In genomic region chr4:115835576-115835975, GRCm38 (mm10) we compare ENCODE assay signal across 33 mouse cellular contexts. TPM values are rescaled to one million over a fixed set of nuclear protein-coding genes. Genes with fewer than 3 reads are reported as not detected.
DNase-seq lines count a peak whose midpoint lies in the region; TF ChIP-seq lines count a peak whose summit lies in the region.
"Had no signal": no experiment of that assay in that cellular context is flagged by ENCODE, and none has a peak within 500 bp of the region (broad histone marks: within the 10 kb centered on the region; RNA-seq: fewer than 3 reads in every experiment).

No protein-coding gene starts in this region.

- TF ChIP-seq CTCF in lung, adult 2 months (IDR thresholded peaks at IDR 0.05; ENCODE audit: insufficient read depth, low read length): no peak
- no peak for TF ChIP-seq CTCF in bone marrow, adult 2 months (IDR thresholded peaks at IDR 0.05; ENCODE audit: control insufficient read depth, insufficient read depth, low read length)

- 52% methylated on average over 2 of the region's 2 CpGs for WGBS in lung, adult 2 months
- WGBS in bone marrow, adult 2 months: 54% methylated on average over 2 of the region's 2 CpGs
- 38% methylated on average over 2 of the region's 2 CpGs for WGBS in macrophage (ENCODE audit: missing documents)

- H3K4me1 ChIP-seq in lung, adult 2 months (ENCODE audit: control insufficient read depth, insufficient read depth, low read length): peaks cover 11% of the 10 kb centered on the region
- H3K4me1 ChIP-seq in bone marrow, adult 2 months (ENCODE audit: control insufficient read depth, insufficient read depth, low read length): peaks cover 3% of the 10 kb centered on the region

- DNase-seq in heart, adult 11 months: peak; percentile 94
- DNase-seq in heart, postnatal 36 days: no peak
- DNase-seq in lung, adult 2 months: peak; percentile 32
- no peak for DNase-seq in lung, postnatal 4 days
- DNase-seq in right cerebral cortex, adult 2 months (ENCODE audit: low spot score in 2 of 2): no peak
- DNase-seq in thymus, postnatal 36 days: no peak
- DNase-seq: adrenal gland, adult 2 months; adrenal gland, postnatal 36 days; cerebellum, adult 9-10 months; cerebellum, postnatal 36 days; heart, postnatal 4 days; kidney, adult 9 months; kidney, postnatal 10 days; layer of hippocampus, postnatal 36 days; liver; spleen, adult 18-20 months; thymus, postnatal 25 days had no signal

- intact Hi-C loops in heart, postnatal 36 days (cut with DNase I): no loop called here

- TF ChIP-seq POLR2A in lung, adult 2 months (IDR thresholded peaks at IDR 0.05; ENCODE audit: borderline replicate concordance, extremely low read depth, low read depth, low read length): no peak
- TF ChIP-seq POLR2A in bone marrow, adult 2 months (IDR thresholded peaks at IDR 0.05; ENCODE audit: borderline replicate concordance, control insufficient read depth, low read depth, low read length): no peak

- peaks cover 45% of the 10 kb centered on the region for H3K79me2 ChIP-seq in macrophage (ENCODE audit: inconsistent target)

- H3K27ac ChIP-seq in bone marrow, adult 2 months (ENCODE audit: control insufficient read depth, insufficient read depth, low read depth, low read length, poor library complexity): 0 out of 2 replicates have a peak overlapping the region, but pooled peaks have one; percentile 20
- peak overlapping the region; percentile 41 for H3K27ac ChIP-seq in macrophage
- H3K27ac ChIP-seq: forebrain, embryonic 13.5 days; hindbrain, embryonic 13.5 days; midbrain, embryonic 12.5 days; neural tube, embryonic 15.5 days had no signal

- peaks cover 32% of the 10 kb centered on the region for H3K36me3 ChIP-seq in macrophage (ENCODE audit: inconsistent target)
- H3K36me3 ChIP-seq: midbrain, embryonic 12.5 days had no signal

- no peak overlapping the region for H3K4me3 ChIP-seq in lung, adult 2 months (replicated peaks; ENCODE audit: extremely low read depth, low read depth, low read length)
- H3K4me3 ChIP-seq in bone marrow, adult 2 months (replicated peaks; ENCODE audit: control insufficient read depth, low read depth, low read length): no peak overlapping the region
- no peak overlapping the region for H3K4me3 ChIP-seq in macrophage (ENCODE audit: inconsistent target)
- H3K4me3 ChIP-seq: forebrain, embryonic 13.5 days; hindbrain, embryonic 13.5 days; midbrain, embryonic 12.5 days; neural tube, embryonic 15.5 days had no signal

RNA-seq across cellular contexts. Expression of gene Mknk1, which starts 3.4 kb away (rescaled TPM):
- total RNA-seq in heart, postnatal 36 days (2021): 10 to 100 TPM; 22.8 to 23.8 TPM
- polyA plus RNA-seq in lung, adult 2 months (2012; rRNA removed): 65.9 and 73.9 TPM in 2 replicates
- 23.7 and 48.7 TPM in 2 replicates for polyA plus RNA-seq in bone marrow, adult 2 months (2011; ENCODE audit: insufficient read depth, insufficient read length, low replicate concordance, missing spikeins)
- 100 to 1,000 TPM in 25 of 26 experiments, 10 to 100 TPM in 1; 80.0 to 780 (median 373) TPM for total RNA-seq in macrophage (2018; cell fraction: chromatin; rRNA removed)
- total RNA-seq in macrophage (2018; cell fraction: cytosol; rRNA removed): 100 to 1,000 TPM in 10 of 26 experiments, 10 to 100 TPM in 16; 52.2 to 151 (median 89.7) TPM
- 100 to 1,000 TPM in 21 of 26 experiments, 10 to 100 TPM in 5; 56.6 to 406 (median 188) TPM for total RNA-seq in macrophage (2018; cell fraction: nucleus; rRNA removed)
- polyA plus RNA-seq in macrophage (2018): 62.4 to 141 TPM (median 130 TPM) in 3 replicates

RNA-seq across cellular contexts. Expression of gene Mob3c, which starts 7.7 kb away (rescaled TPM):
- total RNA-seq in heart, postnatal 36 days (2021): 1 to 10 TPM; 4.7 to 5.4 TPM
- polyA plus RNA-seq in lung, adult 2 months (2012; rRNA removed): 27.9 and 45.4 TPM in 2 replicates
- 14.9 and 26.1 TPM in 2 replicates for polyA plus RNA-seq in bone marrow, adult 2 months (2011; ENCODE audit: insufficient read depth, insufficient read length, low replicate concordance, missing spikeins)
- 100 to 1,000 TPM in 22 of 26 experiments, 10 to 100 TPM in 4; 81.4 to 234 (median 122) TPM for total RNA-seq in macrophage (2018; cell fraction: chromatin; rRNA removed)
- total RNA-seq in macrophage (2018; cell fraction: cytosol; rRNA removed): 10 to 100 TPM; 24.1 to 64.9 (median 31.5) TPM
- 100 to 1,000 TPM in 18 of 26 experiments, 10 to 100 TPM in 8; 66.0 to 229 (median 125) TPM for total RNA-seq in macrophage (2018; cell fraction: nucleus; rRNA removed)
- polyA plus RNA-seq in macrophage (2018): 16.6 to 27.7 TPM (median 23.8 TPM) in 3 replicates

RNA-seq across cellular contexts. Expression of gene Kncn, which starts 48.6 kb away (rescaled TPM):
- not detected for total RNA-seq in heart, postnatal 36 days (2021)
- polyA plus RNA-seq in lung, adult 2 months (2012; rRNA removed): not detected in 2 replicates
- polyA plus RNA-seq in bone marrow, adult 2 months (2011; ENCODE audit: insufficient read depth, insufficient read length, low replicate concordance, missing spikeins): 1.2 TPM in 1 of 2 replicates, not detected in the other
- 1 to 10 TPM in 2 of 26 experiments, under 1 TPM in 2, not detected in 22; 0.77 to 1.6 (median 0.97) TPM for total RNA-seq in macrophage (2018; cell fraction: chromatin; rRNA removed)
- not detected for total RNA-seq in macrophage (2018; cell fraction: cytosol; rRNA removed)
- total RNA-seq in macrophage (2018; cell fraction: nucleus; rRNA removed): 1 to 10 TPM in 3 of 26 experiments, under 1 TPM in 5, not detected in 18; 0.29 to 1.4 (median 0.75) TPM
- polyA plus RNA-seq in macrophage (2018): not detected in 3 replicates
- total RNA-seq: adrenal gland, adult 2 months; adrenal gland, postnatal 36 days; gastrocnemius, adult 18-20 months; gastrocnemius, postnatal 4 days; heart, postnatal 4 days; MEL had no signal
- polyA plus RNA-seq: embryonic facial prominence, embryonic 11.5 days; forebrain, embryonic 13.5 days; heart, embryonic 16.5 days; hindbrain, embryonic 13.5 days; intestine, embryonic 16.5 days; large intestine, adult 2 months; limb, embryonic 11.5 days; liver, embryonic 16.5 days; midbrain, embryonic 12.5 days; stomach, embryonic 16.5 days had no signal

RNA-seq across cellular contexts. Expression of gene Atpaf1, which starts 51.0 kb away (rescaled TPM):
- total RNA-seq in heart, postnatal 36 days (2021): 10 to 100 TPM; 82.3 to 95.1 TPM
- 19.6 and 32.7 TPM in 2 replicates for polyA plus RNA-seq in lung, adult 2 months (2012; rRNA removed)
- 6.4 and 9.2 TPM in 2 replicates for polyA plus RNA-seq in bone marrow, adult 2 months (2011; ENCODE audit: insufficient read depth, insufficient read length, low replicate concordance, missing spikeins)
- 10 to 100 TPM in 21 of 26 experiments, 1 to 10 TPM in 5; 5.3 to 33.8 (median 16.9) TPM for total RNA-seq in macrophage (2018; cell fraction: chromatin; rRNA removed)
- total RNA-seq in macrophage (2018; cell fraction: cytosol; rRNA removed): 10 to 100 TPM in 24 of 26 experiments, 1 to 10 TPM in 2; 9.4 to 26.4 (median 15.8) TPM
- 10 to 100 TPM in 20 of 26 experiments, 1 to 10 TPM in 6; 5.8 to 30.3 (median 13.2) TPM for total RNA-seq in macrophage (2018; cell fraction: nucleus; rRNA removed)
- polyA plus RNA-seq in macrophage (2018): 16.5 to 19.3 TPM (median 19.0 TPM) in 3 replicates

RNA-seq across cellular contexts. Expression of gene Tex38, which starts 54.8 kb away (rescaled TPM):
- under 1 TPM; 0.39 to 0.68 TPM for total RNA-seq in heart, postnatal 36 days (2021)
- polyA plus RNA-seq in lung, adult 2 months (2012; rRNA removed): 0.31 and 0.37 TPM in 2 replicates
- polyA plus RNA-seq in bone marrow, adult 2 months (2011; ENCODE audit: insufficient read depth, insufficient read length, low replicate concordance, missing spikeins): not detected in 2 replicates
- not detected for total RNA-seq in macrophage (2018; cell fraction: chromatin; rRNA removed)
- under 1 TPM in 1 of 26 experiments, not detected in 25; 0.19 TPM for total RNA-seq in macrophage (2018; cell fraction: cytosol; rRNA removed)
- total RNA-seq in macrophage (2018; cell fraction: nucleus; rRNA removed): under 1 TPM in 1 of 26 experiments, not detected in 25; 0.96 TPM
- not detected in 3 replicates for polyA plus RNA-seq in macrophage (2018)
- total RNA-seq: layer of hippocampus, postnatal 36 days; MEL had no signal
- polyA plus RNA-seq: embryonic facial prominence, embryonic 11.5 days; forebrain, embryonic 13.5 days; heart, embryonic 16.5 days; liver, embryonic 16.5 days; midbrain, embryonic 12.5 days had no signal

Comparison
In these comparisons a context has a peak if more than half of its experiments do, and no peak if none do; other contexts are left out.
1. DNase-seq: peak in heart, adult 11 months (single experiment) and lung, adult 2 months (single experiment); none in heart, postnatal 36 days (0 of 2), lung, postnatal 4 days (0 of 2), right cerebral cortex, adult 2 months (0 of 2) and thymus, postnatal 36 days (0 of 2).